Mouse (Mus musculus) right cerebral cortex, postnatal 14 days (tissue): Measurements from ENCODE around the gene Cachd1.

ENCODE experiments used
- DNase-seq: peaks from one replicate; pipeline ENCODE4 v3.0.0; 2022

Cachd1 gene

DNA sequence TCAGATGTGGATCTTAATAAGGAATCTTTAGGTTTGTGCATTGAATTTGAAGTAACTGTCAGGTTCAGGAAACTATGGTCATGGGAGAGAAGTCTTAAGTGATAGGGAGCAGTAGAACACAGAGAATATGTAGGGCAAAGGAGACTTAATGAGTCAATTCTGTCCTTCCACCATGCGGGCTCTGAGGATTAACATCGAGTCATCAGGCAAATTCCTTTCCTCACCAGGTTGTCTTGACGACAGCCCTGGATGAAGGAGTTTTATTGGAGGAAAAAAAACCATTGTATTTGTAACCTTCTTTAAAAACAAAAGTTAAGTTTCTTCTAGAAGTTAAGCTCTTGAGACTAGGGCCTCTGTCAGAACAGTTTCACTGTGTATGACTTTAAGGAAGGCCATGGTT is 100.9 kb downstream of the Cachd1 start:
- no peak for DNase-seq

DNA sequence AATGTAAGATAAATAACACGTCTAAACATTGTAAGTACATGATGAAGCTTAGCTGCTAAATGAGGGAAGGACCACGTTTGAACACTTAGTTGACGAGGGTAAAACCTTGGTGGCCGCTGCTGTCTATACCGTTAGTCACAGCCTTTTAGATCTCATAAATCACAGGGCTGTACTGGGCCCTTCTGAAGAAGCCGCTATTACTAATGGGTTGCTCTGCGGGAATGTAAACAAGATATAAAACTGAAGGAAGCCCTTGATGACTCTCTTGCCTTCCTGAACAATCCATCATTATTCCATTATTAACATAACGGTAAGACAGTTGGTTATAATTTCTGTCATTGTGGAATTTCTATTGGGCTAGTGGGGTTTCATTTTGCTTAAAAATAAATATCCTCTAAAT is 102.9 kb downstream of the Cachd1 start:
- DNase-seq: no peak

DNA sequence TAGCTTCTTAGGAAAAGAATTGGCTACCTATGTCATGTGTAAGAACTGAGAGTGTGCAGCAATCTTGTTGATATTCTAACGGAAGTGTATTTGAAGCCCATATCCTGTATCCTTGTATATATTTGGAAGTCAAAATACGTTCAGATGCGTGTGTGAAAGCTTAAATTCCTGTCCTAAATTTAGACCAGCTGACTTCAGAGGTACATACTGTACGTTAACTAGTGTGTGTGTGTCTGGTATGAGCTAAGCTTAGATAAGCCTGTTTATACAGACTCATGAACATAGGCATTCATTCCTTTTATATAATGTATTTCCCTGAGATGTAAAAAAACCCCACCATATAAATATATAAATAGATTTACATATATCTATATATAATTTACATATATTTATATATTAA is 103.6 kb downstream of the Cachd1 start:
- no peak for DNase-seq

DNA sequence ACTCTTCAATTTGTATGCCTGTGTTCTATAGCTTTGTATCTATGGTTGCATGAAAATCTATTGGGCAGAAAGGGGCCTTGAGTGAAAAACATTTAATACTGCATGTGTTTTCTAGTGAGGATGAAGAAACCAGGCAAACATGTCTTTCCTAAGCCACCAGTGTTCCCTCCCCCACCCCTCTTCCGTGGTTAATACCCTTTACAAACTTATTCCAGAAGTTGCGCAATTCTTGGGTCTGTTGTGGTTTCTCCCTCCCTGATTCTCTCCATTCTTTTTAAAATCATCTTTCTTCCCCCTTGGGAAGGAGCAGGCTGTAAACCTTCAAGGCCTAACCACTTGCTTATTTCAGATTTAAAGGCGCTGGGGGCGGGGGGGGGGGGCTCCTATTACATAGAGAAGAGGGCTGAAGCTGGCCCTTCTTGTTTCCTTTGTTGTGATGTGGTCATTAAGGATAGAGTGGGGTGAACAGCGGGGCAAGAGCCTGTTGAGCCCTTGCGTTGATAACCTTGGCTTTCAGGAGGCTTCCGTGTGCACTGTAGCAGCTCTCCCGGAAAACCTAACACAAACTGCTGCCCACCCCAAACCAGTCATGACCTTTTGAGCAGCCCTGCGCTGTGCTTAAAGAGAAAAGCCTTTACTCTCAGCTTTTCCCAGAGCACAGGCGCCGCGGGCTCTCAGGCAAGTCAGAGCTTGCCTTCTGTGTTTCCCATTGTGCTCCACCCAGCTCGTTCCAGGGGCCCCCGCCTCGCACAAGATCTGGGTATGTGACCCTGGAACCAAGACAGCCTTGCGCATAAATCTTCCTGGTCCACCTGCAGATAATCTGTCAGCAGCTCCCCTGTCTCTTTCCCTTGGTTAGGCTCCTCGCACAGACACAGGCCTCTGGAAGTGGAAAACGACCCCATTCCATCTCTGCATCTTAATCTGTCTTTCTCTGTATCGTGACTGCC is 109.6 kb downstream of the Cachd1 start:
- no peak for DNase-seq

DNA sequence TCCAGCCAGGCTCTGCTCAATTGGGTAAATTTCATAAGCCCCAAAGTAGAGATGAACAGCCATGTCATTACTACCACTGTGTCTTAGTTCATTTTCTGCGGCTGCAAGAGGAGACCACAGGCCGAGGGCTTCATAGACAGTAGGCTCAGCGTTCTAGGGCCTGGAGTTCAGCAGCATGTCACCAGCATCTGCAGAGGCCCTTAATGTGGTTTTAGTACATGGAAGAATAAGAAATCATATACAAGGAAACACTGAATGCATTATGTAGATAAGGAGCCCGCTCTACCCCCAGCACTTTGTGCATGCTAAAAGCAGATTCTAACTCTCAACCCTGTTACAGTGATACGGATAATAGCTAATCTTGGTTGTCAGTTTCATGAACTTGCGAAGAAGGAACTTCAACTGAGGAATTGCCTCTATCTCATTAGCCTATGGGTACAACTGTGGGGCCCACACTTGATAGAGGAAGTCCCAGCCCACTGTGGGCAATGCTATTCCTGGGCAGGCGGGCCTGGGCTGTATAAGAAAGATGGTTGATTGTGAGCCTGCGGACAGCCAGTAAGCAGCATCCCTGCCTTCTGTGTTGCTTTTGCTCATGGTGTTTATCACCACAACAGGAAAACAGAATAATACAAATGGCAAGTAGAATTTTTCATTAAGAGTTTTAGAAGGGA is 110.4 kb downstream of the Cachd1 start:
- DNase-seq: no peak

DNA sequence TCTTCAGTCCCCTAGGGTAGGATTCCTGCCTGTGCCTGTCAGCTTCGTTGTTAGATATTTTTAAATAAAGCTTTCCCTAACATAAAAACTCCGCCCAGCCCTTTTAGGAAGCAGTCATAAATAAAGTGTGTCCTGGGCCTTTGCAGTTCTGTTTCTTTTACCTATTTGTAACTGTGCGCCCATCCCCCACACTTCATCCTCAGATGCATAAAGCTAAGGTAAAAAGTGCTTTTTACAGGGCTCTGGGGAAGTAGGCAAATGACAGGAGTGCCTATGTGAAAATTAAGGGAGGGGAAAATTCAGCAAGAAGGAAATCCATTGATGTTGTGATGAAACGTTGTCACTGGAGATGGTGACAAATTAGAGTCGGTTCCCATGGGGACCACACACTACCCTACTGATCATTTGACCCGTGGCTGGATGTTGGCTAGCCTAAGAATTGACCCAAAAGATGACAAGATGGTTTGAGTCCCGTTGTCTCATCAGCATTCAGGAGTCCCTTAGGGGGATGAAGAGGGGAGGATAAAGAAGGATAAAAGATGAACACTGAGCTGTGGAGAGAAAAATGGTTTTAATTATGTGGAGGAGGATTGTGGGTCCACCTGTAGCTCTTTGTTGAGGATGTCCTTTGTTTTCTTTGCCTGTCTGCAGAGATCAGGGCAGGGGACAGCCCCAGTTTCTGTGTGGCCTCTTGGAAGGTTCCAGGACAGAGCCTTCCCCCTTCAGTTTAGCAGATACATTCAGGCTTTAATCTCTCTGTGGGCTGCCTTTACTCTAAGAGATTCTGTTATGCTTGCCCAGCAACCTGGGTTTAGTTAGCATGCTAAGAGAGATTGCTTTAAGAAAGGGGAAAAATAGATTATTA is 113.9 kb downstream of the Cachd1 start:
- no peak for DNase-seq

DNA sequence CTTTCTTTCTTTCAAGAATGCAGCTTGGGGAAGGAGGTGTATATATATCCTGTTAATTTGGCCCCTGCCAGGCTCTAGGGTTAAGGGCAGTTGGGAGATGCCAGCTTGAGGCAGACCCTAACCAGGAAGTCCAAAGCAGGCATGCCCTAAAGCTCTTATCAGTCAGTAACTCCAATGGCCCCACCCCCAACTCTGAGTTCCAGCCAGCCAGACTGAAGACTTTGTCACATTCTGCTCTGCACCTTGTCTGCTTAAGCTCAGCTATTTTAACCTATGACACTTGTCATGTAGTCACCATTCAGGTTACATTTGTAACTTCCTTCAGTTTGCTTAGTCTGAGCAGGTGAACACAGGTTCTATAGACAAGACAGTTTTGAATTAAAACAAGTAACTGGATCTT is 117.3 kb downstream of the Cachd1 start:
- no peak for DNase-seq

DNA sequence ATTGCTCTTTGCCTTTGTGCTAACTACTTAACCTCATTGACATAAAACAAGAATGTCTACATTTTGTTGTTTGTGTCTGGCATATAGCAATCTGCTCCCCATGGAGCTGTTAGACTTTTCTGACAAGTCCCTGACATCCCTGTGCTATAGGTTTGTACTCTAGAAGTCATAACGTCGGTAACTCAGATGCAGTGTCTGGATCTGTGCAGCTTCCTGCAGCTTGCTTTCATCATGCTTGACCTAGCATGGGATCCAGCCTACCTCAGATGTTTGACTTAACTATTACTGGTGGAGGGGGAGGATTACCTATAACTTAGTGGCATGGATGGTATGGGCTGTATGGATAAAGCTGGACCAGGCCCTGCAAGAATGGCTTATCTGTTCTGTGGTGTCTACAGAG is 117.7 kb downstream of the Cachd1 start:
- DNase-seq: no peak

DNA sequence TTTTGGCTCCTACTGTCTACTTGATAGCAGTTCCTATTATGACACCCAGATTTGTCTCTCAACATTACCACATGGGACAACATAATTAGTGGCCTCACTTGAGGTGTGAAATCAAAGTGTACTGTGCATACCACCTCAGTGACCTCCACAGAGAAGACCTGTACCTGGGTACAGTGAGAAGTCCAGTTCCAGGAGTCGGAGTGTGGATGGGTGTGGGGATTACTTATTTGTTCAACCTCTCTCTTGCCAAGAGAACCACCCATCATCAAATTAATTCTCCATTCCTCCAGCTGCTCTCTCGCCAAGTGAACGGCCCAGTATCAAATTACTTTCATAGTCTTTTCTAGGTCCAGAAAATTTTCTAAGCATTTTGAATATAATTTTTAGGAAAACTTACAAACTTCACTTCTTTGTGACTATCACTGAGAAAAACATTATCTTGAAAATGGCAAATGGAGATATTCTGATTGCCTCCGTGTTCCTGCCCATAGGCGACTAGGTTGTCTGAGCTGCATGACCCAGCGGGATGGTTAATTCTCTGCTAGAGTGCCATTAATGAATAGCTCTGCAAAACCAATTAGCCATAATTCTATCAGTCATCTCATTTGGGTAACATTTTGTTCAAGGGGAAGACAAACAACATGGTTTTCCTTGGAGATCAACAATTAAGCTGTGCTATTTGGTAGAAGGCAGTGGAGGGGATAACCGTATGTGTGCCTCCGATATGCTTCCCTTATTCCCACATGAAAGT is 120.0 kb downstream of the Cachd1 start:
- no peak for DNase-seq

DNA sequence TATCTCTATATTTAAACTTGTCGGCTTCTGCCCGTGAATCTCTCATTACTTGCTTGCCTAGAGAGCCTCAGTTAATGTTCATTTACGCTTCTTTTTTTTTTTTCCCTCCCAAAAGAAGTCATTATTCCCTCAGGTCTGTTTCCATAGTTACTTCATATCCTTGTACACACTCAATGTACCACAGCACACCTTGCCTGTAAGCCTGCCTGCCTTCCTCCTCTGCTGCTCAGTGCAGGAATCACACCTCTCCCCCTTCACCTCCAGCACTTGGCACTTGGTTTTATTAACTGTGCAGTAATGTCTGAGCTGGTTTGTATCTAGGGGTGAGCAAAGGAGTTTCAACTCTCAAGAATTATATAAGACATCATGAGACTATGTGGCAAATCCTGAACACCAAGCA is 121.5 kb downstream of the Cachd1 start:
- DNase-seq: no peak

DNA sequence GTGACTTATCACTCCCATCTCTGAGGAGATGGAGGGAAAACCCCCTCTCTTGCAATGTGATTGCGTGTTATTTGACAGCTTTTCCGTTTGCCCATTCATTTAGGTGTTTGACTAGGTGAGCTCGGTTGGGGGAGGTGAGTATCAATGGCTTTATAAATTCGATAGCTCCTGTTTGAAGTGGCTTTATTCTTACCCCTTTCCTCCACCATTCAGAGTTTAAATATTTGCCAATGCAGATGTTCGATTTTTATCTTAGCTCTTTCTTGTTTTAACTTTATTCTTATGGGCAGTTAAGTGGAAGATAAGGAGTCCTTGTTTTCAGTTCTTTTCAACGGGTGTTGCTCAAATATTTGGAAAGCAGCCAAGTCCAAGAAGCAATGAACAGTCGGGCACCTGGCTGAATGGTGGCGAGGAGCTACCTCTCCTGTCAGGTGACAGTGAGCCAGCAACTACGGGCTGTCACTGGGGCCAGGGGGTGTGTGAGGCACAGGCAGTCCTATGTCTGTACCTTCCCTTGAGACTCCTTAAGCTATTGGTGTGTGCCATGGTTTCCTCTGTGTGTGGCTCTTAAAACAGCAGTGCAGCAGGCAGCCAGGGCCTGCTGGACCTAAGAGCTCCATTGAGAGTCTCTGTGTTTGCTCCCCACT is 133.3 kb downstream of the Cachd1 start:
- no peak for DNase-seq

DNA sequence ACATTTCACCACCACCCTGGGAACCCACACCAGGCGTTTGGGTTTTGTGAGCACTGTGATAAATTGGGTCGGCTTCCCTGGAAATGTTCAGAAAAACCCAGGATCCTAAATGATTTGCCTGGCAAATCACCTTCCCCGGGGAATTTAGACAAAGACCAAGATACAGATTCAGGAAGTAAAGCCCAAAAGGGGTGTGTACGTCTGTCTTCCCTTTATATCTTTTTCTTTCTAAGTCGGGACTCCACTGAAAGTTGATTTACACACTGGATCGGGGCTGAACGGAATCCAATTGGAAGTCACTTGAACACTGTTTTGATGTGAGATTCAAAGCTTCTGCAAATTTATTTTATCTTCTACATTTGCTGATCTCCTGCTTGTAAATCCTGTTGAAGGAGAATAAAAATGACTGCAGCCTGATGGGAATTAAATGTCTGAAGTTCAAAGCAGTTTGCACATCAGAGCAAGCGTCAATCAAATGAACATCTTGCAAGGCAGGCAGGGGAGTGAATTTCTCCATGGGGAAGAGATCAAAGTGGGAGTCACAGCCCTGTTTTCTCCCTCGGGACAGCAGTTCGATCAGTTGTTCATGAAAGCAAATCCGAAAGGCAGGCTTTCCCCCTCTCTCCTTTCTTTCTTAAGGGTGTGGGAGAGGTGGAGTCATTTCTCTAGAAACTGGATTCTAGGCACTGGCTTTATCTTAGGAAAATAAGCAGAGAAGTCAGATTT is 134.3 kb downstream of the Cachd1 start:
- DNase-seq: no peak

DNA sequence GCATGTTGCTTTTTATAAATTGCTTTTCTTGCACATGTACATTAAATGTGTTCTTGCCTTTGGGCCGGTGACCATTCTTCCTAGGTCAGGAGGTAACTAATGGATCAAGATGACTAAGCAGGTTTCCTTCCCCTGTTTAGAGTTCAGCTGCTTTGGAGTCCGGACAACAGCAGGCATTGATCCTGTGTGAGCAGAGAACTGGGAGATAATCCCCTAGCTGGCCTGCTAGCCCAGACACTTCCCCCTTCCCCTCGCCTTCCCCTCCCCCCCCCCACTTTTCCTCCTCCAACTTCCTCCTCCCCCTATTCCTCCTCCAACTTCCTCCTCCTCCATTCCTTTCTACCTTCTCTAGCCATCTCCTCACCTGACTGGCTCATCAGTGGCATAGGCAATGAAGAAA is 135.2 kb downstream of the Cachd1 start:
- DNase-seq: no peak

DNA sequence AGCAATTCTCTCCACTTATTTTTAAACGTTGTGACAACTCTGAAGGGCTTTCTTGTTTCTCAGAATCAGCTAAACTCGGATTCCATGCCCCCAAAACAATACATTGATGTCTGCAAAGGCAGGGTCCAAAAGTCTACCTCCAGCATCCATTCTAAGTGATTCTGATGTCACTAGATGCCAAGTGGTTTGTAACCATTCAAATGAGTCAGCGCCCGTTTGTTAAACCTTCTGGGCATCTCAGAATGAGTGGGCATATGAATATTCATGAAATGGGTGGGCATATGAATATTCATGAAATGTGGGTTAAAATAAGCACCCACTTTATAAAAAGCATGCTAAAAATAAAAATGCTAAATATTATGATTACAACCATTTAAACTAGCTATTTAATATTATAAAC is 137.2 kb downstream of the Cachd1 start:
- no peak for DNase-seq

DNA sequence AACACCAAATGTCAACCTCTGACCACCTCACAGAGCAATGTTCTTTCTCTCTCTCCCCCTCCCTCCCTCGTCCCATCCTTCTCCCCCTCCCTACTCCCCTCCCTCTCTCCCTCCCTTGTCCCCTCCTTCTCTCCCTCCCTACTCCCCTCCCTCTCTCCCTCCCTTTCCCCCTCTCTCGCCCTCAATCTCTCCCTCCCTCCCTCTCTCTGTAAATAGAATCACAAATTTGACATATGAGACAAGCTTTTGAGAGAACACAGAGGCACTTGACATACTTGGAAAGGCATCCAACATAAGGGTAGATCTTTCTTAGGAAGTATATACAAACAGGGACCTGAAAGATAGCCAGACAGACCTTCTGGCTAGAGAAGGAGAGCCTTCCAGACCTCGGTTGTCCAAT is 138.1 kb downstream of the Cachd1 start:
- DNase-seq: no peak

DNA sequence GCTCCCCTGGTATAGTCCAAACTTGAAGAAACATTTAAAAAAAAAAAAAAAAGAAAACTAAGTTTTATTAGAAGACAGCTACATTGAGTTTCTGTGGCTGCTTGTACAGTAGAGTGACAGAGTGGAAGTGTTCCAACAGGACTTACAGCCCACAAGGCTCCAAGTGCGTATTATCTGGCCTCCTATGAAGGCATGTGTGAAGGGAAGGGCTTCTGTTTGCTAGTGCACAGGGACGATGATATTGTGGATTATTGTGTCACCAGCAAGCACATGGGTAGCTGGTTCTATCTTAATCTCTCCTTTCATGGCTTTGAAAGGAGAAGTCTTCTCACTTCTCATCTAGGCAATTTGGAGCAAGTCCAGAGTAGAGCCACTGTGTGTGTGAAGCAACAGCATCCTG is 138.6 kb downstream of the Cachd1 start:
- no peak for DNase-seq

DNA sequence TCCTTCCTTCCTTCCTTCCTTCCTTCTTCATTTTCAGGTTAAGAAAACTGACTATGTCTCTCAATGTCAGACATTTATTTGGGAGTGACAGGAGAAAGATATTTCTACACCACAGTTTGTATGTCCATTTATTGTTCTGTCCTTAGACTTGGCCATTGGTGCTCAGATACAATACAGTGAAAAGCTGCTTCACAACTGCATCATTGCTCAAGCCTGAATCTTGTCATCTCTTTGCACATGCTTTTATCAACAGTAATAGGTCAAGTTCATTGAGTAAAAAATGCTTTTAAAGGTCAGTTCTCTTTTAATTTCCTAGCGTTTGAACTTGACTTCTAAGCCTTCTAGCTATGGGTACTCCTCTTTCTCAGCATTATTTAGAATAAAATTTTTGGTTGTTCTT is 141.0 kb downstream of the Cachd1 start:
- DNase-seq: no peak

DNA sequence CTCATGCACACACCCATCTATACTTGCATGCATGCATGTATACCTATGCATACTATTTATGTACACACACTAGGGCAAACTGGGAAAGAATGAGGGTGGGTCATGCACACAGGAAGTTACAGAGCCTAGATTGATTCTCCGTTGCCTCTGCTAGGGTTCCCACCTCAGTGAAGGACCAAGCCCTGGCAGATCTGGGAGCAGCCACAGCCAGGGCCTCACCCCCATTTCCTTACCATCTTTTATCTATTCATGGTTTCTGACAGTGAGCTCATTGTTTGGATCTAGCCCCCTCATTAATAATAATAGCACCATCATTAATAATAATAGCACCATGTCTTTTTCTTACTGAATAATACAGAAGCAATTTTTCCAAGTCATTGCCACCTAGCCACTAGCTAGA is 143.9 kb downstream of the Cachd1 start:
- no peak for DNase-seq

DNA sequence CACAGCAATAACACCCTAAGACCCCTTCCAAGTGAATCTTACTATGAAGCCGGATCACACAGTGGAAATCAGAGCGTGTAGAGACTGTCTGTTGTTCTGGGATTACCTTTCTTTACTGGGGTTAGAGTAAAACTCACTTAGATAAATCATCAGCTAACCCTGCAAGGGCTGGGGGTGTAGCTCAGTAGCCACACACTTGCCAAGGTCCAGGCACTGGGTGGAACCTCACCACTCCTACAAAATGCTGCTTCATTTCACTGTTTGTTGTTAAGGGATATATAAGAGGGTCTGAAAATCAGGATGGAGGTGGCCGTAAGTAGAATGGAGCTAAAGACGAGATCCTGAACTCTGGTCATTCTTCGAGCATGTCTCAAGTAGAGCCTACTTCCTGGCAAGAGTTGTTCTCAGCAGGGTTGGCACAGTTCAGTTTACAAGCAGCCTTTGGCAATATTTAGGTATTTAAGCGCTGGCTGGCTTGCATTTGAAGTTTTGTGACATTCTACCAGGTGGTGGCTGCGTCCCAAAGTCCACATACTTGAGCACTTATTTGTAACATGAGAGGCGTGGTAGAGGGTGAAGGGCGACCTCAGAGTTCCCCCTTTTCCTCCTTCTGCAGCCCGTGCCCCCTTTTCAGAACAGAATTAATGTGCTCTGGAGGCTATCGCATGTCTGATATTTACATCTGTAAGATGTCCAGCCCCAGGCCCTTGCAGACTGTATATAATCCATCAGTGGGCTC is 146.5 kb downstream of the Cachd1 start:
- no peak for DNase-seq

DNA sequence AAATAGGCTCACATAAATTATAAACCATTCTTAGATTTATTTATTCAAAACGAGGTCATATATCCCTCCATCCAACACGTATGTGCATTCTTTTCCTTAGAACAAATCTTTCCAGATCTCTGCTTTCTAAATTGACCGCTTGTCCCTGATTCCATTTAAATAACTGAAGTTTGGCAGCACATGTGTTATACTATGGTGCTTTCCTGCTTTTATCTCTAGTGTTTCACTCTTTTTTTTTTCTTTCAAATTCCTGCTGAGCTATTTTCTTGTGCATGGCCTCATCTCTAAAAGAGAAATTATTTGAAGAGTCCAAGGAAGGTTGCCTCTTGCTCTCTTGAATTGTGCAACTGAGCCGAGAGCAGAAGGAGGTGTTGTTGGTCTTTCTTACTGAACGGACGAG is 147.1 kb downstream of the Cachd1 start:
- DNase-seq: no peak

DNA sequence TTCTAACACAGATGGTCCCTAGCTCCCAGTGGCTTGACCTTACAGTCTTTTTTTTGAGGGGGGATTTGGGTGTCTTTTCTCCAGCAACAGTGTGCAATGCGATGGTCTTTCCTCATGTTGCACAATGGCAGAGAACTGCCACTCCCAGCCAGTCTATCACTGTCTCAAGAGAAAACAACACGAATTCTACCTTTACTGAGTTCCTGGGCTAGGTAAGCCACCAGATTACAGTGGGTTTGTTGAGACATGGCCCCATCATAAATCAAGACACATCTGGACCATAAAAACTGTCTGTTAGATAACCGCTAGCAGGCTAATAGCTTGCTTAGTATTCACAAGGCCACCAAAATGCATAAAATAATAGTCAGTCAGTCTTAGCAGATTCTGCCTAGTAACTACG is 147.8 kb downstream of the Cachd1 start:
- no peak for DNase-seq
